Mouse (Mus musculus) heart, embryonic 11.5 days (tissue): ENCODE measurements around the gene Trub1. TPM values are rescaled to one million over a fixed set of nuclear protein-coding genes. Genes with fewer than 3 reads are reported as not detected.

Experiments used
- ATAC-seq: fragments of 200-750 bp; cut with Nextera tagmentation; replicated peaks from 2 replicates; pipeline ENCODE4 v1.8.0; 2017; ENCODE audit warnings: moderate library complexity; ENCODE audit not compliant: insufficient number of reproducible peaks, low FRiP score, low TSS enrichment
- H3K27ac ChIP-seq: fragments of 300-500 bp; sonication (generic); 2 replicates; pipeline ENCODE4 v1.5.1; 2014; ENCODE audit warnings: mild to moderate bottlenecking, low read depth, low read length
- H3K27me3 ChIP-seq: fragments of 300-500 bp; sonication (generic); 2 replicates; pipeline ENCODE4 v1.6.1; 2014; ENCODE audit warnings: mild to moderate bottlenecking, low read length, mixed read lengths; ENCODE audit not compliant: control insufficient read depth, insufficient read depth
- H3K36me3 ChIP-seq: fragments of 300-500 bp; sonication (generic); 2 replicates; pipeline ENCODE4 v1.6.1; 2014; ENCODE audit warnings: mild to moderate bottlenecking, low read length, moderate library complexity, mixed read lengths; ENCODE audit not compliant: control insufficient read depth, insufficient read depth
- H3K4me1 ChIP-seq: fragments of 300-500 bp; sonication (generic); 2 replicates; pipeline ENCODE4 v1.6.1; 2014; ENCODE audit warnings: low read length; ENCODE audit not compliant: control insufficient read depth, insufficient read depth
- H3K4me2 ChIP-seq: fragments of 300-500 bp; sonication (generic); 2 replicates; pipeline ENCODE4 v1.6.1; 2014; ENCODE audit warnings: mild to moderate bottlenecking, moderate library complexity
- H3K4me3 ChIP-seq: fragments of 300-500 bp; sonication (generic); 2 replicates; pipeline ENCODE4 v1.5.1; 2014; ENCODE audit warnings: low read depth, low read length
- H3K9ac ChIP-seq: fragments of 300-500 bp; sonication (generic); 2 replicates; pipeline ENCODE4 v1.6.1; 2014; ENCODE audit warnings: mild to moderate bottlenecking, low read depth, low read length, moderate library complexity
- H3K9me3 ChIP-seq: fragments of 300-500 bp; sonication (generic); replicated peaks from 2 replicates; pipeline ENCODE4 v1.6.1; 2016; ENCODE audit warnings: low read length; ENCODE audit not compliant: control insufficient read depth
- WGBS: fragments of 180-500 bp; shearing (Covaris S2); extraction: QIAGEN DNeasy Blood & Tissue Kit; methylation state at CpG from one replicate; pipeline ENCODE4 v1.1.7; 2014; ENCODE audit not compliant: insufficient replicate concordance; 5-methylcytosine and 5-hydroxymethylcytosine counted together
- polyA plus RNA-seq: library from polyadenylated mRNA; unstranded; fragments of >200 nt; fragmentation: Nextera tagmentation; extraction: Ambion mirVana; gene quantifications from 2 replicates; pipeline ENCODE4 v1.2.1, GENCODE M21; 2014

The Trub1 gene
- polyA plus RNA-seq: 12.4 and 15.2 TPM in 2 replicates

GRCm38 (mm10) chr19:57452492-57453217, at the start of gene Trub1:
Trub1 (plus strand) TSS chr19:57452912.
- no peaks in the 10 kb centered on the region for H3K9me3 ChIP-seq
- H3K4me1 ChIP-seq: 0 out of 2 replicates have a peak, but pooled peaks cover 3% of the 10 kb centered on the region
- no peaks in the 10 kb centered on the region for H3K36me3 ChIP-seq
- H3K27me3 ChIP-seq: no peaks in the 10 kb centered on the region
- WGBS: 4% methylated on average over 26 of the region's 26 CpGs
- peak within 1 kb of the TSS; percentile 61 for H3K4me2 ChIP-seq
- peak within 1 kb of the TSS; percentile 76 for H3K4me3 ChIP-seq
- peak within 1 kb of the TSS; percentile 83 for H3K9ac ChIP-seq
- ATAC-seq: peak; percentile 86; the same call in 1 of the 2 replicates
- H3K27ac ChIP-seq: 0 out of 2 replicates have a peak within 1 kb of the TSS, but pooled peaks have one; percentile 29

GRCm38 (mm10) chr19:57403700-57404501, 48.8 kb upstream of the Trub1 start:
- no peaks in the 10 kb centered on the region for H3K4me1 ChIP-seq
- H3K27me3 ChIP-seq: no peaks in the 10 kb centered on the region
- H3K36me3 ChIP-seq: no peaks in the 10 kb centered on the region
- H3K4me2 ChIP-seq: peak overlapping the region; percentile 55
- no peak overlapping the region for H3K4me3 ChIP-seq
- 13% methylated on average over 24 of the region's 24 CpGs for WGBS
- H3K9me3 ChIP-seq: no peaks in the 10 kb centered on the region
- H3K9ac ChIP-seq: no peak overlapping the region
- no peak overlapping the region for H3K27ac ChIP-seq
- 0 out of 2 replicates have a peak, but pooled peaks have one; percentile 11 for ATAC-seq

DNA sequence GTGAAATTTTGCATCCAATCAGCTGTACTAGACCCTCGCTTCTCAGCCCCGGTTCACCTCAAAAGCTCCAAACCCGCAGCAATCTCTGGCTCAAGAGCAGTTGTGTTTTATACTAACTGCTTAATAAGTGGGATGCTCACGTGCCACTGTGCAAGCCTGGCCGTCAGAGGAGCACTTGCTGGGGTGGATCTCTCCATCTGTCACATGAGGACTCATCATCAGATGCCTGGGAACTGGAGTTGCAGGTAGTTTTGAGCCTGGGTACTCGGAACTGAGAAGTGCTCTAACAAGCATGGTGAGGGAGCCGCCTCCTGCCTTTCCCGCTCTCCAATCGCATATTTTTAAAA, 48.2 kb upstream of the Trub1 start:
- no peak overlapping the region for H3K4me3 ChIP-seq
- 20% methylated on average over 9 of the region's 9 CpGs for WGBS

DNA sequence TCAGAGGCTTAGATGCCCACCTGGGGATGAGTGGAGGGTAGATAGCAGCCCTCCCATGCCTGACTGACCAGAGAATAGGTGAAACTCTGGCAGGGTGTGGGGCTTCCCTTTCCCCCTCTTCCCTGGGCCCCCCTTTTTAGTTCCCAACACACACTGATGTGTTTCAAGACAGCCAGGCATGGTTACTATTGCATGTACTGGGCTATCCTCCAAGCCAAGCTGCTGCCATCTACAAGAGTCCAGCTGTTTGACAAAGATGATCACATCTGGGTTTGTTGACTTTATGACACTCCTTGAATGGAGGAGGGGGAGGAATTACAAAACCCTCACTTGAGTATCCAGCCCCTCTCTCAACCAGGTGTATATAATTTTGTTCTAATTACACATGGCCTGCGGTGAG, 44.8 kb upstream of the Trub1 start:
- Histone ChIP-seq H3K27ac (no peak overlapping the region), H3K4me3 (no peak overlapping the region), H3K36me3 (no peaks in the 10 kb centered on the region), H3K4me1 (peaks cover 12% of the 10 kb centered on the region), H3K9ac (no peak overlapping the region), H3K27me3 (no peaks in the 10 kb centered on the region), H3K4me2 (no peak overlapping the region), H3K9me3 (no peaks in the 10 kb centered on the region)
- no peak for ATAC-seq
- 89% methylated on average over 1 of the region's 1 CpGs for WGBS

More for the DNA sequence above, 48.2 kb upstream of the Trub1 start:
- no peaks in the 10 kb centered on the region for H3K9me3 ChIP-seq
- H3K9ac ChIP-seq: 0 out of 2 replicates have a peak overlapping the region, but pooled peaks have one; percentile 34
- H3K27me3 ChIP-seq: no peaks in the 10 kb centered on the region
- H3K36me3 ChIP-seq: no peaks in the 10 kb centered on the region
- no peak overlapping the region for H3K27ac ChIP-seq
- no peak for ATAC-seq
- no peaks in the 10 kb centered on the region for H3K4me1 ChIP-seq
- peak overlapping the region; percentile 55 for H3K4me2 ChIP-seq

- no peak overlapping the region for H3K27ac ChIP-seq
- H3K27me3 ChIP-seq: no peaks in the 10 kb centered on the region
- H3K4me2 ChIP-seq: peak overlapping the region; percentile 56
- H3K4me1 ChIP-seq: peaks cover 12% of the 10 kb centered on the region
- ATAC-seq: no peak; the same call in 1 of the 2 replicates
- peak overlapping the region; percentile 2; the same call in 1 of the 2 replicates for H3K4me3 ChIP-seq
- WGBS: 33% methylated on average over 29 of the region's 29 CpGs
- no peak overlapping the region for H3K9ac ChIP-seq
- H3K36me3 ChIP-seq: no peaks in the 10 kb centered on the region
- H3K9me3 ChIP-seq: no peaks in the 10 kb centered on the region
These were observed 41.1 kb upstream of the Trub1 start for GRCm38 (mm10) chr19:57411375-57412196.

GRCm38 (mm10) chr19:57413170-57413569, 39.5 kb upstream of the Trub1 start:
- WGBS: 11% methylated on average over 3 of the region's 3 CpGs
- no peak for ATAC-seq

DNA sequence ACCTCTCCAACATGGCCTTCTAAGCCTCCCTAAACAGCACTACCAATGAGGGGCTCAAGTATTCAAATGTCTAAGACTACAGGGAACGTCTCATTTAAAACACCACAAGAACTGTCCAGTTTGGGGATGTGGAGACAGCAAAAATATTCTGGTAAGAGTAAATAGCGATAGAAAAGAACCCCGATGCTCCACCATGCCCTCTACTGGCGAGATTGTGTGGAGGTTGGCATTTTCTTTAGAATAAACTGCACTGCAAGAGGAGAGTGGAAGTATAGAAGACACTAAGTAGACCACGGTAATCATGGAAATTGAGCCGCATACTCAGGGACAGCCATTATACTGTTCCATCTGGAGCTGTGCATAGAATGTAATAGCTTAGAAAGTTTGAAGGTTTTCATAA, 38.8 kb upstream of the Trub1 start:
- WGBS: 75% methylated on average over 6 of the region's 6 CpGs
- no peak for ATAC-seq

More at GRCm38 (mm10) chr19:57413170-57413569, 39.5 kb upstream of the Trub1 start:
- Histone ChIP-seq H3K4me1 (peaks cover 12% of the 10 kb centered on the region), H3K9ac (no peak overlapping the region), H3K4me2 (no peak overlapping the region), H3K9me3 (no peaks in the 10 kb centered on the region), H3K27ac (no peak overlapping the region), H3K36me3 (no peaks in the 10 kb centered on the region), H3K4me3 (no peak overlapping the region), H3K27me3 (no peaks in the 10 kb centered on the region)

More for the DNA sequence above, 38.8 kb upstream of the Trub1 start:
- H3K27me3 ChIP-seq: no peaks in the 10 kb centered on the region
- no peaks in the 10 kb centered on the region for H3K36me3 ChIP-seq
- no peak overlapping the region for H3K4me3 ChIP-seq
- no peak overlapping the region for H3K9ac ChIP-seq
- H3K27ac ChIP-seq: no peak overlapping the region
- peaks cover 12% of the 10 kb centered on the region for H3K4me1 ChIP-seq
- no peak overlapping the region for H3K4me2 ChIP-seq
- H3K9me3 ChIP-seq: no peaks in the 10 kb centered on the region
